Mouse (Mus musculus): Measurements from ENCODE around the gene Ccnf.

Gene Ccnf

GRCm38 (mm10) chr17:24251320-24252069, at the start of gene Ccnf:
Gene Ccnf, minus strand, starts transcription at chr17:24251484.
- peak; percentile 99 for DNase-seq (ENCODE audit: low read depth)

- DNase-seq (ENCODE audit: low read depth) = no peak
Measured at GRCm38 (mm10) chr17:24300651-24301050, 49.4 kb upstream of the Ccnf start.

GRCm38 (mm10) chr17:24289338-24289737, 38.1 kb upstream of the Ccnf start:
- peak; percentile 28 for DNase-seq (ENCODE audit: low read depth)

- DNase-seq (ENCODE audit: low read depth) = no peak
Measured at GRCm38 (mm10) chr17:24288477-24288876, 37.2 kb upstream of the Ccnf start.

GRCm38 (mm10) chr17:24285680-24286079, 34.4 kb upstream of the Ccnf start:
- DNase-seq (ENCODE audit: low read depth) = peak; percentile 94

GRCm38 (mm10) chr17:24283266-24283818, 32.1 kb upstream of the Ccnf start:
- no peak for DNase-seq (ENCODE audit: low read depth)

GRCm38 (mm10) chr17:24282637-24283036, 31.4 kb upstream of the Ccnf start:
- peak; percentile 45 for DNase-seq (ENCODE audit: low read depth)

GRCm38 (mm10) chr17:24279907-24280306, 28.6 kb upstream of the Ccnf start:
- DNase-seq (ENCODE audit: low read depth) = no peak

- no peak for DNase-seq (ENCODE audit: low read depth)
Measured at GRCm38 (mm10) chr17:24267133-24267532, 15.8 kb upstream of the Ccnf start.

- no peak for DNase-seq (ENCODE audit: low read depth)
Measured at GRCm38 (mm10) chr17:24264766-24265165, 13.5 kb upstream of the Ccnf start.

- DNase-seq (ENCODE audit: low read depth) = peak; percentile 71
Measured at GRCm38 (mm10) chr17:24260516-24260915, 9.2 kb upstream of the Ccnf start.

GRCm38 (mm10) chr17:24259702-24260101, 8.4 kb upstream of the Ccnf start:
- peak; percentile 31 for DNase-seq (ENCODE audit: low read depth)

GRCm38 (mm10) chr17:24258981-24259380, 7.7 kb upstream of the Ccnf start:
- no peak for DNase-seq (ENCODE audit: low read depth)

- no peak for DNase-seq (ENCODE audit: low read depth)
Measured at GRCm38 (mm10) chr17:24252329-24252728, 1.0 kb upstream of the Ccnf start.

- no peak for DNase-seq (ENCODE audit: low read depth)
Measured at GRCm38 (mm10) chr17:24250988-24251319, 330 bp downstream of the Ccnf start.

GRCm38 (mm10) chr17:24248641-24249040, 2.6 kb downstream of the Ccnf start:
- peak; percentile 32 for DNase-seq (ENCODE audit: low read depth)

- peak; percentile 35 for DNase-seq (ENCODE audit: low read depth)
Measured at GRCm38 (mm10) chr17:24244061-24244460, 7.2 kb downstream of the Ccnf start.

GRCm38 (mm10) chr17:24243311-24243969, 7.8 kb downstream of the Ccnf start:
- peak; percentile 46 for DNase-seq (ENCODE audit: low read depth)

- no peak for DNase-seq (ENCODE audit: low read depth)
Measured at GRCm38 (mm10) chr17:24236921-24237320, 14.4 kb downstream of the Ccnf start.

GRCm38 (mm10) chr17:24236479-24236878, 14.8 kb downstream of the Ccnf start:
- no peak for DNase-seq (ENCODE audit: low read depth)

GRCm38 (mm10) chr17:24227941-24228340, 23.3 kb downstream of the Ccnf start:
- DNase-seq (ENCODE audit: low read depth) = no peak

GRCm38 (mm10) chr17:24226721-24227120, 24.6 kb downstream of the Ccnf start:
- no peak for DNase-seq (ENCODE audit: low read depth)

- DNase-seq (ENCODE audit: low read depth) = no peak
Measured at GRCm38 (mm10) chr17:24225851-24226250, 25.4 kb downstream of the Ccnf start.
